Mouse (Mus musculus) granulocyte monocyte progenitor cell, adult 5-6 weeks (primary cell): Measurements from ENCODE around the gene Cand1. TPM values are rescaled to one million over a fixed set of nuclear protein-coding genes. Genes with fewer than 3 reads are reported as not detected.

ENCODE experiments used
- total RNA-seq, 2 experiments: library from RNA; stranded (forward) in 1 of 2; stranded (reverse) in 1 of 2; fragments of 200-712, 200-1000 nt in 1 of 2; fragments of >200 nt in 1 of 2; fragmentation: Nextera tagmentation in 1 of 2; gene quantifications; 2 replicates each; pipeline ENCODE4 v1.2.3; 2014 to 2017

Cand1 gene
- total RNA-seq, 2 experiments from 2014 or later = 37.8 to 44.0 TPM

Other genes with a start within 250 kb of the Cand1 start
- gene Grip1, start 213.8 kb upstream of the Cand1 start, total RNA-seq (2014; fragmentation: Nextera tagmentation) = not detected in 2 replicates
- gene Grip1, start 213.8 kb upstream of the Cand1 start, total RNA-seq (2017) = not detected in 2 replicates